Mouse (Mus musculus) 3134 (cell line): ENCODE measurements around the gene Pa2g4.
"Not testable (repeated sequence)": the region's sequence is repeated elsewhere in the genome, so short reads cannot be mapped to it uniquely, and the experiment has no call there.

Experiments used
- DNase-seq: peaks from one replicate; pipeline ENCODE4 v3.0.0-alpha.2; 2011; ENCODE audit warnings: low spot score; ENCODE audit not compliant: insufficient read length; ENCODE audit errors: extremely low read depth

Pa2g4 gene

GRCm38 (mm10) chr10:128565788-128566531 lies at the start of gene Pa2g4:
Gene Pa2g4 (minus strand): TSS chr10:128565987.
- peak; percentile 100 for DNase-seq

- DNase-seq: no peak
Observed at GRCm38 (mm10) chr10:128614934-128615333, 49.1 kb upstream of the Pa2g4 start.

GRCm38 (mm10) chr10:128613820-128614219 lies 48.0 kb upstream of the Pa2g4 start:
- not testable (repeated sequence) for DNase-seq

- no peak for DNase-seq
Observed at GRCm38 (mm10) chr10:128613154-128613440, 47.3 kb upstream of the Pa2g4 start.

GRCm38 (mm10) chr10:128612433-128613153 lies 46.8 kb upstream of the Pa2g4 start:
- no peak for DNase-seq

GRCm38 (mm10) chr10:128606483-128606882 lies 40.7 kb upstream of the Pa2g4 start:
- DNase-seq: no peak

GRCm38 (mm10) chr10:128602470-128603128 lies 36.8 kb upstream of the Pa2g4 start:
- DNase-seq: no peak

GRCm38 (mm10) chr10:128601499-128601898 lies 35.7 kb upstream of the Pa2g4 start:
- no peak for DNase-seq

- DNase-seq: no peak
Observed at GRCm38 (mm10) chr10:128598476-128598875, 32.7 kb upstream of the Pa2g4 start.

- no peak for DNase-seq
Observed at GRCm38 (mm10) chr10:128592797-128593196, 27.0 kb upstream of the Pa2g4 start.

- no peak for DNase-seq
Observed at GRCm38 (mm10) chr10:128591436-128591835, 25.6 kb upstream of the Pa2g4 start.

- DNase-seq: peak; percentile 79
Observed at GRCm38 (mm10) chr10:128590193-128590690, 24.5 kb upstream of the Pa2g4 start.

- peak; percentile 82 for DNase-seq
Observed at GRCm38 (mm10) chr10:128589464-128590192, 23.8 kb upstream of the Pa2g4 start, which contains the start of gene Erbb3. Gene Erbb3 (minus strand): TSS chr10:128589652.

- DNase-seq: no peak
Observed at GRCm38 (mm10) chr10:128588775-128589463, 23.1 kb upstream of the Pa2g4 start.

- DNase-seq: no peak
Observed at GRCm38 (mm10) chr10:128588136-128588535, 22.3 kb upstream of the Pa2g4 start.

- DNase-seq: no peak
Observed at GRCm38 (mm10) chr10:128587697-128588096, 21.9 kb upstream of the Pa2g4 start.

GRCm38 (mm10) chr10:128587120-128587519 lies 21.3 kb upstream of the Pa2g4 start:
- no peak for DNase-seq

GRCm38 (mm10) chr10:128586546-128586945 lies 20.8 kb upstream of the Pa2g4 start:
- DNase-seq: no peak

GRCm38 (mm10) chr10:128584386-128584785 lies 18.6 kb upstream of the Pa2g4 start:
- no peak for DNase-seq

GRCm38 (mm10) chr10:128583644-128584043 lies 17.9 kb upstream of the Pa2g4 start:
- DNase-seq: peak; percentile 62
